Mouse (Mus musculus): Measurements from ENCODE around the gene Zdbf2.

- TF ChIP-seq GATA1 (IDR thresholded peaks at IDR 0.05; ENCODE audit: borderline replicate concordance, low read length) (no peak), FLI1 (IDR thresholded peaks at IDR 0.05; ENCODE audit: low read length) (no peak)
Measured at GRCm38 (mm10) chr1:63272741-63273338, at the start of gene Zdbf2.
